Mouse (Mus musculus) C2C12 (cell line): ENCODE measurements around the gene Pard3b.

Experiments used
- CEBPB ChIP-seq: IDR thresholded peaks from one replicate; pipeline ENCODE4 v1.6.1; 2011; ENCODE audit warnings: low read depth, mild to moderate bottlenecking, control low read depth, moderate library complexity
- CTCF ChIP-seq: IDR thresholded peaks from one replicate; pipeline ENCODE4 v1.5.1; 2011; ENCODE audit not compliant: control insufficient read depth, insufficient read depth, insufficient read length
- FOSL1 ChIP-seq: IDR thresholded peaks from one replicate; pipeline ENCODE4 v1.8.0; 2011; ENCODE audit warnings: mild to moderate bottlenecking, low read length; ENCODE audit not compliant: poor library complexity, insufficient read depth, severe bottlenecking
- MAX ChIP-seq: IDR thresholded peaks from one replicate; pipeline ENCODE4 v1.6.1; 2011; ENCODE audit warnings: mild to moderate bottlenecking, control low read depth
- MYOD1 ChIP-seq: IDR thresholded peaks from one replicate; pipeline ENCODE4 v1.6.1; 2011; ENCODE audit warnings: low read depth; ENCODE audit not compliant: control insufficient read depth, insufficient read length
- MYOG ChIP-seq: IDR thresholded peaks from one replicate; pipeline ENCODE4 v1.6.1; 2011; ENCODE audit not compliant: control insufficient read depth, insufficient read length; ENCODE audit errors: extremely low read depth
- USF1 ChIP-seq: IDR thresholded peaks from one replicate; pipeline ENCODE4 v1.6.1; 2011; ENCODE audit warnings: low read depth, mild to moderate bottlenecking, control low read depth, moderate library complexity

- TF ChIP-seq CTCF (no peak), FOSL1 (no peak), USF1 (no peak), MYOD1 (no peak), CEBPB (no peak), MAX (no peak), MYOG (no peak)
Measured at GRCm38 (mm10) chr1:62644631-62645278, 1006.1 kb downstream of the Pard3b start.
